Mouse (Mus musculus) cerebellum, postnatal 10 days (tissue): ENCODE measurements around the gene N4bp3.
A peak's percentile ranks its signal among the peaks of the same experiment; 100 is the strongest.
"Not testable (repeated sequence)": the region's sequence is repeated elsewhere in the genome, so short reads cannot be mapped to it uniquely, and the experiment has no call there.

Experiments used
- DNase-seq, 2 experiments: peaks; one replicate each; pipeline ENCODE4 v3.0.0; 2021; ENCODE audit warnings: mixed read lengths in 2 of 2

The N4bp3 gene

DNA sequence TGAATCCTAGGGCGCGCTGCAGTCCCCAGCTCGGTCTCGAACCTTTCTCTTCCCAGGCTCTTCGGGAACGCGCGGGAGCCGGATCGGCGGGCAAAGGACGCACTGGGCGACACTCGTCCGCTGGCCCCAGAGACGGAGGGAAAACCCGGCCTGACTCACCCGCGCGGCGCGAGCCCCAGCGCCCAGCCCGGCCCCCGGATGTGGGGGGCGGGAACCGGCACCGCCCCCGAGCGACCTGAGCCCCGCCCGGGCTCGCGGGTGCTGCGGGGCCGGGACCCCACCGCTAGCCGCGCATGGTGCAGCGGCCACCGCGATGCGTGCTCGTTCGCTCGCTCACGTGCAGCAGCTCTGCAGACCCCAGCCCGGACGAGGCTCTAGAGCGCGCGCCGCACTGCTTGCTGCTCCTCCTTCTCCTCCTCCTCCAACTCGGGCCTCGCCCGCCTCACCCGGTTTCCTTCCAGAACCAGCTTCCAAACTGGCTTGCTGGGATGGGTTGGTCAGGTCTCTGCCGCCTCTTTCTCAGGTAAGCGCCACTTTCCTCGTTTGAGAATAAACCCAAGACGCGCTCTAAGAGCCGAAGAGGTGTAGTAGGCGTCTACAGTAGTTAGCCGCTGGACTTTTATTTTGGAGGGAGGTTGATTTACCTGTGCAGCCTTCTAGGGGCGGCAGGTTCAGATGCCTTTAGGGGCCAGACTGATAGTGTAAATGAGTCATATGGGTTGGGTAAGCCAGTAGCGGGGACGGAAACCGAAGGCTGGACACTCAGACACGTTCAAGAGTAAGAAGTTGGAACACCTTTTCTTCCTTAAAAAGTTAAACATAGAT is at the start of gene N4bp3, which contains the start of gene D930048N14Rik:
Gene N4bp3, minus strand, starts transcription at position 152 of the 825 bp plus-strand sequence.
Gene D930048N14Rik, plus strand, starts transcription at position 264 of the 825 bp plus-strand sequence.
- peak; percentile 74 to 76 for DNase-seq

DNA sequence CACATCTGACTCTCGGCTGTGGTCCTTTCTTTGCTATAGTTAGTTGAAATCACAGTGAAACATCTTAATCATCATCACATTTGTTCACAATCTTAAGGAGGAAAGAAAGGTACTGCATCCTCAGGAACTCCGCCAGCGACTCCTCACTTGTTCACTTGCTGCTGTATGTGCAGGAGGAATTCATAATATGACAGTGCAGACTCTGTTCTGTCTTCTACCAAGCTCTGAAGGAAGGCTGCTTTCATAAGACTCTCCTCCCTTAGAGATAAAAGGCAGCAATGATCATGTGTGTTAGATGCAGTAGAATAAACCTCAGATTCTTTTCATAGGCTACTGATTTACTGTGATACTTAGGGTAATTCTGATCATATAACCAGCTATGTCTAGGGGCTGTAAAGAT is 44.3 kb upstream of the N4bp3 start:
- no peak for DNase-seq

DNA sequence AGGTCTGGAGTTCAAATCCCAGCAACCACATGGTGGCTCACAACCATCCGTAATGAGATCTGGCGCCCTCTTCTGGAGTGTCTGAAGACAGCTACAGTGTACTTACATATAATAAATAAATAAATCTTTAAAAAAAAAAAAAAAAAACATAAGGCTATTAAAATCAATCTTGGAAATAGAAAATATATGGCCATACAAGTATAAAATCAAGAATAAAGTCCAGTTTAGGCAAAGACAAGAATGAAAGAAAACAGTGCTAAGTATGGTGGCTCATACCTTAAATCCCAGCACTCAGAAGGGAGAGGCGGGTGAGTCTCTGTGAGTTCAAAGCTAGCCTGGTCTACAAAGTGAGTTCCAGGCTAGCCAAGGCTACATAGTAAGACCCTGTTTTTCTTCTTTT is 40.0 kb upstream of the N4bp3 start:
- not testable (repeated sequence) for DNase-seq

DNA sequence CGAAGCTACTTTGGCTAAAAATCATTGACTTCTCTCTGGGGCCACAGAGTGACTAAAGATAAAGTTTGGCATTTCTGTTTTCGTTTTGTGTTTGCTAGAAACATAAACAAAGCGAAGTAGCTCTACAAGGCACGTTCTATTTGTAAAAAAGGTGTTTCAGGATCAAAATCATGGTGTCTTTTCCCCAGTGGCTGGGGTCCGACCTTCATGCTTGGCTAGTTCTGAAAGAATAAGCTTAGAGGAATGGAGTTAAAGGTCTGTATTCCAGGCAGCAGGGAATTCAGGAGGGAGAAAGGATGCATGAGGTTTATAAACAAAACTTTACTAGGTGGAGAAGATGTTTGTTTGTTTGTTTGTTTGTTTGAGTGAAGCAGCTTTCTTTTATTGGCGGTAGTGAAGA is 38.7 kb upstream of the N4bp3 start:
- peak in 1 of 2 experiments; percentile 21 for DNase-seq

- peak; percentile 100 for DNase-seq
These were observed 38.0 kb upstream of the N4bp3 start, which contains the start of gene 0610009B22Rik for GRCm38 (mm10) chr11:51688330-51689328. Gene 0610009B22Rik (minus strand): TSS chr11:51688874.

- no peak for DNase-seq
These were observed 31.3 kb upstream of the N4bp3 start for GRCm38 (mm10) chr11:51681976-51682374.

DNA sequence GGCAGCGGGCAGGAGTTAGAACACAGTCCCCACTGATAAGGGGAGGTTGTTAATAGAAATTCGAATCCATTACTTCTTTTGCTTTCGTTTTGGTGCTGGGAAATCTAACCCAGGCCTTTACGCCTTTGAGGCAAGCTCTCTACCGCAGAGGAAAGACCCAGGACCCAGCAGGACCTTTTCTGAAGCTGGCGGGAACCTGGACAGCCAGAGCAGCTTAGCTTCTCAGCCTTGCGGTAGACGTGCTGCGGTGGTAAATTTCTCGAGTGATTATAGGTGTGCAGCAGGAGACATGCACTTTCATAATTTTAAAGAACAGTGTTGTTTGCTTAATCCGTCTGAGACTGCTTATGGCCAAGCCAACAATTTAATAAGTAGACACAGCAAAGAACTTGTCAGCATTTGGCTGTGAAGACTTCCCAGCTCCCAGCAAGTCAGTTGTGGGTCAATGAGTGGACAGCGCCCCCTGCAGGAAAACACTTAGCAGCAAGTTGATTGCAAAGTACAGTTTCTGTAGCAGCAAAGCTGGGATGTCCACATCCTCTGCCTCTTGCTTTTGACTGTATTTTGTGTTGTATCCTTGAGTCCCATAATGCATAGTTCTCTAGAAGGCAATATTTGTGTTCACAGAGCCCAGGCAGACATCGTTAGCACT is 30.8 kb upstream of the N4bp3 start:
- peak; percentile 94 to 96 for DNase-seq

GRCm38 (mm10) chr11:51679466-51679865 is 28.8 kb upstream of the N4bp3 start:
- DNase-seq, result no peak

- no peak for DNase-seq
These were observed 27.2 kb upstream of the N4bp3 start for GRCm38 (mm10) chr11:51677737-51678418.

GRCm38 (mm10) chr11:51675386-51675785 is 24.7 kb upstream of the N4bp3 start:
- no peak for DNase-seq

DNA sequence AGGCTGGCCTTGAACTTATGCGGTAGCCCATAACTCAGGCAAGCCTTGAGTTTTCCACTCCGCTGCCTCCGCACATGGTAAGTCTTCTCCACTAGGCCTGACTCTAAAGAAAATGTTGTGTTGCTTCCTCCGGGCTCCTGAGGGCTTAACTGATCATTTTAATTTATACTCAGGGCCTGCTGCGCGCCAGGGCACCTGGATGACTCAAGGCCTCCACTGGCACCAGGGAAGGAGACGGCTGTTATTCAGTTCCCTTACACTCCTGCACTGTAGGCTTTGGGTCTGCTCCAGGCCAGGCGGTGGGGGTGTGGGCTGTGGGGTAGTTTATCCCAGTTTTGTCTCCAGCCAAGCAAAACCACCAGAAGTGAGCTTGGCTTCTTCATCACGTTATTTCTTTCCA is 22.6 kb upstream of the N4bp3 start:
- peak; percentile 34 to 67 for DNase-seq

DNA sequence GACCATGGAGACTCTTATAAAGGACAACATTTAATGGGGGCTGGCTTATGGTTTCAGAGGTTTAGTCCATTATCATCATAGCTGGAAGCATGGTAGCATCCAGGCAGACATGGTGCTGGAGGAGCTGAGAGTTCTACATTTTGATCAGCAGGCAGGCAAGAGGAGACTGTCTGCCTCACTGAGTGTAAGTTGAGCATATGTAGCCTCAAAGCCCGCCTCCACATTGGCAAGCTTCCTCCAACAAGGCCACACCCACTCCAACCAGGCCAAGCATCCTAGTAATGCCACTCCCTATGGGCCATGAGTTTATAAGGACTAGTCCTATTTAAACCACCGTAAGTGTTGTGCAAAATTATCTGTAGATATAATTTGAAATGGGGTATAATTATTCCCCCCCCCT is 20.7 kb upstream of the N4bp3 start:
- DNase-seq, result no peak

GRCm38 (mm10) chr11:51670846-51671245 is 20.2 kb upstream of the N4bp3 start:
- DNase-seq, result no peak

DNA sequence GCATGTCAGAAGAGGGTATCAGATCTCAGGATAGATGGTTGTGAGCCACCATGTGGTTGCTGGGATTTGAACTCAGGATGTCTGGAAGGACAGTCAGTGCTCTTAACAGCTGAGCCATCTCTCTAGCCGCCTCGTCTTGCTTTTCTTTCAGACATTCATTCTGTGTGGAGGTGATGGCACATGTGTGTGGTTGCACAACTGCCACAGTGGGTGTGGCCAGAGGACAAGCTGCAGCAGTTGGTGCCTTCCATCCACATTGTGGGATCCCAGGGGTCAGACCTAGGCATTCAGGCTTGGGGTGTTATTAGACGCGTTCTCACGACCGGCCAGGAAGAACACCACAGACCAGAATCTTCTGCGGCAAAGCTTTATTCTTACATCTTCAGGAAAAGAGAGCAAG is 14.1 kb upstream of the N4bp3 start:
- not testable (repeated sequence) for DNase-seq

- DNase-seq, result no peak
These were observed 12.0 kb upstream of the N4bp3 start for GRCm38 (mm10) chr11:51662632-51663031.

DNA sequence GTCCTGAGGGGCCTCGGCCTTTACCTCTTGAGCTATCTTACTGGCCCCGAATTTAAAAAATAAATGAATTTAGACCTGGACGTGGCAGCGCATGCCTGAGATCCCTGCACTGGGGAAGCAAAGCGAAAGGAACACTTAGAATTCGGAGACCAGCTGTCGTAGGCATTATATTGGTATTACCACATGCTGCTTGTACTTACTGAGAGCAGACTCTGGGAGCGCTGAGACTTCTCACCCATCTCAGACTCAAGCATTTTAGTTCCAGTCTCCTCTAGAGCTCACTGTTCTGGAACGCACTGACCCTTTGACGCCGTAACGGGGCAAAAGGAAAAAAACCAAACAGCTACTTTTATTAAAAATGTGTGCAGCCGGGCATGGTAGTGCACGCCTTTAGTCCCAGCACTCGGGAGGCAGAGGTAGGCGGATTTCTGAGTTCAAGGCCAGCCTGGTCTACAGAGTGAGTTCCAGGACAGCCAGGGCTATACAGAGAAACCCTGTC is 11.3 kb upstream of the N4bp3 start:
- no peak for DNase-seq

GRCm38 (mm10) chr11:51658705-51659104 is 8.1 kb upstream of the N4bp3 start:
- DNase-seq, result peak in 1 of 2 experiments; percentile 18

- DNase-seq, result no peak
These were observed 7.6 kb upstream of the N4bp3 start for GRCm38 (mm10) chr11:51658291-51658690.

GRCm38 (mm10) chr11:51656798-51657521 is 6.3 kb upstream of the N4bp3 start:
- peak in 1 of 2 experiments; percentile 22 for DNase-seq

- no peak for DNase-seq
These were observed 4.2 kb upstream of the N4bp3 start for GRCm38 (mm10) chr11:51654891-51655290.

- DNase-seq, result no peak
These were observed 3.1 kb upstream of the N4bp3 start for GRCm38 (mm10) chr11:51653736-51654135.
